Mouse (Mus musculus) myocyte (in vitro differentiated cells): ENCODE results near the gene Cplx3. TPM values are rescaled to one million over a fixed set of nuclear protein-coding genes. Genes with fewer than 3 reads are reported as not detected.

Experiments used
- H3K27me3 ChIP-seq: one replicate; pipeline ENCODE4 v1.6.1; 2011; ENCODE audit not compliant: control insufficient read depth, insufficient read depth, insufficient read length
- H3K36me3 ChIP-seq: one replicate; pipeline ENCODE4 v1.6.1; 2011; ENCODE audit not compliant: control insufficient read depth, insufficient read depth
- H3K4me2 ChIP-seq: one replicate; pipeline ENCODE4 v1.6.1; 2011; ENCODE audit warnings: low read depth, control low read depth
- H3K4me3 ChIP-seq: one replicate; pipeline ENCODE4 v1.5.1; 2011; ENCODE audit warnings: mild to moderate bottlenecking, control low read depth, moderate library complexity
- H3K79me2 ChIP-seq: one replicate; pipeline ENCODE4 v1.6.1; 2011; ENCODE audit not compliant: control insufficient read depth, insufficient read depth
- H3ac ChIP-seq: one replicate; pipeline ENCODE4 v1.6.1; 2011; ENCODE audit not compliant: control insufficient read depth, insufficient read length
- CEBPB ChIP-seq: IDR thresholded peaks from 2 replicates; pipeline ENCODE4 v1.6.1; 2011; ENCODE audit warnings: mild to moderate bottlenecking, moderate library complexity; ENCODE audit not compliant: poor library complexity, insufficient read depth, severe bottlenecking
- E2F4 ChIP-seq: IDR thresholded peaks from one replicate; pipeline ENCODE4 v1.6.1; 2011; ENCODE audit warnings: mild to moderate bottlenecking, control low read depth, moderate library complexity; ENCODE audit not compliant: insufficient read depth
- MAX ChIP-seq: IDR thresholded peaks from one replicate; pipeline ENCODE4 v1.6.1; 2011; ENCODE audit warnings: low read depth, mild to moderate bottlenecking, control low read depth
- MYOD1 ChIP-seq, 3 experiments: IDR thresholded peaks; one replicate each; pipeline ENCODE4 v1.6.1; 2011; ENCODE audit warnings: control low read depth in 2 of 3, low read depth in 2 of 3, mild to moderate bottlenecking in 2 of 3, moderate library complexity in 1 of 3; ENCODE audit not compliant: insufficient read length in 2 of 3, control insufficient read depth in 1 of 3
- MYOG ChIP-seq, 3 experiments: IDR thresholded peaks; one replicate each; pipeline ENCODE4 v1.6.1; 2011; ENCODE audit warnings: control low read depth in 2 of 3, low read depth in 2 of 3, mild to moderate bottlenecking in 2 of 3; ENCODE audit not compliant: insufficient read length in 2 of 3, control insufficient read depth in 1 of 3, insufficient read depth in 1 of 3
- POLR2A ChIP-seq: IDR thresholded peaks from one replicate; pipeline ENCODE4 v1.6.1; 2011; ENCODE audit warnings: low read depth, mild to moderate bottlenecking, control low read depth, moderate library complexity; ENCODE audit not compliant: insufficient read length
- POLR2AphosphoS2 ChIP-seq: IDR thresholded peaks from one replicate; pipeline ENCODE4 v1.6.1; 2011; ENCODE audit warnings: low read depth, control low read depth; ENCODE audit not compliant: insufficient read length
- REST ChIP-seq: IDR thresholded peaks from one replicate; pipeline ENCODE4 v1.6.1; 2011; ENCODE audit warnings: mild to moderate bottlenecking, control low read depth, moderate library complexity; ENCODE audit not compliant: insufficient read depth, insufficient read length
- SRF ChIP-seq: IDR thresholded peaks from one replicate; pipeline ENCODE4 v1.6.1; 2011; ENCODE audit warnings: low read depth; ENCODE audit not compliant: control insufficient read depth, insufficient read length
- TCF12 ChIP-seq: IDR thresholded peaks from one replicate; pipeline ENCODE4 v1.6.1; 2011; ENCODE audit warnings: mild to moderate bottlenecking, control low read depth; ENCODE audit not compliant: poor library complexity, insufficient read depth, severe bottlenecking
- TCF3 ChIP-seq: IDR thresholded peaks from one replicate; pipeline ENCODE4 v1.6.1; 2011; ENCODE audit warnings: low read depth, control low read depth; ENCODE audit not compliant: insufficient read length
- USF1 ChIP-seq: IDR thresholded peaks from one replicate; pipeline ENCODE4 v1.6.1; 2011; ENCODE audit warnings: low read depth, mild to moderate bottlenecking, control low read depth, moderate library complexity
- polyA plus RNA-seq: library from polyadenylated mRNA; unstranded; fragments of >200 nt; fragmentation: generic; extraction: Trizol; gene quantifications from one replicate; pipeline ENCODE4 v1.2.1, GENCODE M21; 2012; ENCODE audit warnings: missing spikeins

The Cplx3 gene
- polyA plus RNA-seq, 1 experiment = 0.23 TPM

- Histone ChIP-seq H3K27me3 (no peaks in the 10 kb centered on the region), H3K4me3 (peak overlapping the region; percentile 67), H3K79me2 (peaks cover 45% of the 10 kb centered on the region), H3ac (peak overlapping the region; percentile 92), H3K36me3 (no peaks in the 10 kb centered on the region), H3K4me2 (peak overlapping the region; percentile 82)
- TF ChIP-seq MYOD1 (IDR thresholded peaks at IDR 0.05; ENCODE audit: control insufficient read depth in 1 of 3, insufficient read length in 2 of 3, low read depth in 2 of 3) (peak in 1 of 3 experiments; percentile 30), MYOG (IDR thresholded peaks at IDR 0.05; ENCODE audit: control insufficient read depth in 1 of 3, insufficient read depth in 1 of 3, insufficient read length in 2 of 3, low read depth in 2 of 3) (peak in 1 of 3 experiments; percentile 41), MAX (no peak), POLR2A (peak; percentile 92), POLR2AphosphoS2 (peak; percentile 77)
Measured at GRCm38 (mm10) chr9:57644944-57645893, 39.1 kb upstream of the Cplx3 start.

- peak overlapping the region; percentile 92 for H3ac ChIP-seq
- H3K27me3 ChIP-seq = no peaks in the 10 kb centered on the region
- H3K4me3 ChIP-seq = peak overlapping the region; percentile 67
- H3K4me2 ChIP-seq = peak overlapping the region; percentile 82
- no peaks in the 10 kb centered on the region for H3K36me3 ChIP-seq
- H3K79me2 ChIP-seq = peaks cover 52% of the 10 kb centered on the region
- TF ChIP-seq TCF3 (no peak), SRF (no peak), MYOD1 (IDR thresholded peaks at IDR 0.05; ENCODE audit: control insufficient read depth in 1 of 3, insufficient read length in 2 of 3, low read depth in 2 of 3) (no peak), CEBPB (no peak), MAX (no peak), POLR2AphosphoS2 (no peak), REST (no peak), E2F4 (no peak), POLR2A (no peak), MYOG (IDR thresholded peaks at IDR 0.05; ENCODE audit: control insufficient read depth in 1 of 3, insufficient read depth in 1 of 3, insufficient read length in 2 of 3, low read depth in 2 of 3) (no peak), TCF12 (no peak)
Measured at GRCm38 (mm10) chr9:57644442-57644943, 38.4 kb upstream of the Cplx3 start.

GRCm38 (mm10) chr9:57643856-57644180 is 37.7 kb upstream of the Cplx3 start:
- Histone ChIP-seq H3K4me3 (peak overlapping the region; percentile 67), H3K79me2 (peaks cover 59% of the 10 kb centered on the region), H3K36me3 (no peaks in the 10 kb centered on the region), H3K4me2 (peak overlapping the region; percentile 82), H3K27me3 (no peaks in the 10 kb centered on the region), H3ac (peak overlapping the region; percentile 92)
- TF ChIP-seq MYOG (IDR thresholded peaks at IDR 0.05; ENCODE audit: control insufficient read depth in 1 of 3, insufficient read depth in 1 of 3, insufficient read length in 2 of 3, low read depth in 2 of 3) (no peak), MYOD1 (IDR thresholded peaks at IDR 0.05; ENCODE audit: control insufficient read depth in 1 of 3, insufficient read length in 2 of 3, low read depth in 2 of 3) (no peak), E2F4 (no peak), POLR2AphosphoS2 (no peak), REST (no peak), SRF (no peak), POLR2A (no peak), MAX (no peak)

- Histone ChIP-seq H3K27me3 (no peaks in the 10 kb centered on the region), H3K79me2 (peaks cover 64% of the 10 kb centered on the region), H3ac (no peak overlapping the region), H3K4me2 (peak overlapping the region; percentile 82), H3K4me3 (peak overlapping the region; percentile 67), H3K36me3 (no peaks in the 10 kb centered on the region)
- TF ChIP-seq CEBPB (no peak), MAX (no peak), REST (no peak), USF1 (no peak), MYOD1 (IDR thresholded peaks at IDR 0.05; ENCODE audit: control insufficient read depth in 1 of 3, insufficient read length in 2 of 3, low read depth in 2 of 3) (no peak), POLR2A (no peak), TCF12 (no peak), POLR2AphosphoS2 (no peak), MYOG (IDR thresholded peaks at IDR 0.05; ENCODE audit: control insufficient read depth in 1 of 3, insufficient read depth in 1 of 3, insufficient read length in 2 of 3, low read depth in 2 of 3) (no peak), E2F4 (no peak), SRF (no peak)
Measured at GRCm38 (mm10) chr9:57643169-57643855, 37.2 kb upstream of the Cplx3 start.
